Mouse (Mus musculus) cerebellum, postnatal 4 days (tissue): ENCODE measurements around the gene Rnf167.
A peak's percentile ranks its signal among the peaks of the same experiment; 100 is the strongest.

Source experiments
- DNase-seq, 2 experiments: peaks; one replicate each; pipeline ENCODE4 v3.0.0; 2022; ENCODE audit warnings: low spot score in 2 of 2, mixed read lengths in 1 of 2

Rnf167 gene

DNA sequence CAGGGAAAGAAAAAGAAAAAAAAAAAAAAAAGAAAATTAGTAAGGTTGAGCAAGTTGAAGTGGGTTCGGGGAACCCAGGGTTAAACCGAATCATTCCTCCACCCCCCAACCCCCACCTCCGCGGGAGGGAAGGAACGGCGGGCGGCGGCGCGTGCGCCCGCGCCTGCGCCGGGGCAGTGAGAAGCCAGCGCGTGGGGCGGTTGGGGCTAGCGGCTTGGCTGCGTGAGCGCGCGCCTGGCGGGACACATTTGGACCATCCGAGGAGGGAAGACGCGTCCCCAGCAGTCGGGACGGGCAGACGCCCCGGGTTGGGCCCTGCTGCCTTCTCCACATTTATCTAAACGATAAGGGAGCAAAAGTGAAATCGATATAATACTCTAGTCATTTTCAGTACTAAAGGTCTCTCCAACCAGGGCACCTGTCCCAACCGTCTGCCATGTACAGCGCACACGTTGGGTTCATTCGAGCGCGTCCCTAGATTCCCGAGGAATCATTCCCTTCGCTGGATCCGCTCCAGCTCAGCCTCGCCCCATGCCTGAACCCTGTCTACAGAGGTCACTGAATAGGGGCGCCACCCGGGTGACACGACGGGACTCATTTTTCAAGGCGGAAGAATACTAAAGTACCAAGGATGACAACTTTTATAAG, 8.0 kb downstream of the Rnf167 start:
- DNase-seq: peak in 1 of 2 experiments; percentile 80

- peak in 1 of 2 experiments; percentile 37 for DNase-seq
These were observed 8.8 kb downstream of the Rnf167 start for GRCm38 (mm10) chr11:70655571-70656455.

GRCm38 (mm10) chr11:70656456-70656927, 9.5 kb downstream of the Rnf167 start:
- DNase-seq: no peak

DNA sequence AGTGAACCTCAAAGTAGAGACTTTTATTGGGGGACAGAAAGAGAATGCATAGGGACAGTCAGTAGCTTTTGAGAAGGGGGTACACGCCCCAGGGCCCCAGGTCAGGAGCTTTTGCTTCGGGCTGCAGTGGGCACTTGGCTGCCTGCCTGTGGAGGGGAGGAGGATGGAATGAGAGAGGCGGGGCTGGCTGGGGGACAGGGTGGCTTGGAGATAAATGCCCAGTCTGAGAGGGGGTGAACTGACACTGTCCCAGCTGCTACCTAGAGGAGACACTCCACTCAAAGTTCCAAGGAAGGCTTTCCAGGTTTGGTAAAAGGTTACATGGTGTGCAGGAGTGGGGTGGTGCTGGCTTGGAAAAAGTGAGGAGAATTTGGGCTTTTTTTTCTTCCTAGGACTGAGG, 9.9 kb downstream of the Rnf167 start, which contains the start of gene Eno3:
TSS of gene Eno3 (plus strand) at position 239 of the 400 bp plus-strand sequence.
- DNase-seq: no peak

- DNase-seq: no peak
These were observed 10.5 kb downstream of the Rnf167 start for GRCm38 (mm10) chr11:70657573-70657972.

DNA sequence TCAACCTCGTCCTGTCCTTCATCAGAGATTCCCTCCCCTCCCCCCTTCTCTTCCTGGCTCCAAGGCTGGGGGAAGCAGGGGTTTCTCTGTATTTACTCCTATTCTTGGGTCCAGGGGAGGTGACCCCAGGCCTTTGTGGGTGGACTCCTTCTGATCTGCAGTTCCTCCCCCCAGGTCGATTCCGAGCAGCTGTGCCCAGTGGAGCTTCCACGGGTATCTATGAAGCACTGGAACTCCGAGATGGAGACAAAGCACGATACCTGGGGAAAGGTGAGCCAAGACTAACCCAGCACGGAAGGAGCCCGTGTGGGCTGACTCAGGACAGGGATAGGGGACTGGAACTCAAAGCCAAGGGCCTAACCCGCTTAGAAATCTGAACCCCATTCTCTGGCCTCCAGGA, 11.0 kb downstream of the Rnf167 start:
- no peak for DNase-seq

GRCm38 (mm10) chr11:70658521-70658920, 11.5 kb downstream of the Rnf167 start:
- DNase-seq: no peak

- no peak for DNase-seq
These were observed 11.9 kb downstream of the Rnf167 start for GRCm38 (mm10) chr11:70658942-70659341.

GRCm38 (mm10) chr11:70660571-70660970, 13.5 kb downstream of the Rnf167 start:
- no peak for DNase-seq

DNA sequence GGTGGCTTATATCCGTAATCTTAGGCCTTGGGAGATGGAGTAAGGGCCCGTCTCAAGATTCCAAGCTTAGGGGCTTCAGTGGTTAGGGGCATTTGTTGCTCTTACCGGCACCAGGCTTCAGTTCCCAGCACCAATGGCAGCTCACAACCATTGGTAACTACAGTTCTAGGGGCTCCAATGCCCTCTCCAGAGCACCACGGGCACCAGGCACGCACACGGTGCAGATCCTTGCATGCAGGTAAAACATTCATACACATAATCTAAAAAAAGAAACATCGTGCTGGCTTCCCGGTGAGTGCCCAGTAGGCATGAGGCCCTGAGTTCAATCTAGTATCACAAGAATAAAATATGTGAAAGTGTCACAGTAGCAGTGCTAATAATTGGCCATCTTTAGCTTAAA, 16.1 kb downstream of the Rnf167 start:
- no peak for DNase-seq

DNA sequence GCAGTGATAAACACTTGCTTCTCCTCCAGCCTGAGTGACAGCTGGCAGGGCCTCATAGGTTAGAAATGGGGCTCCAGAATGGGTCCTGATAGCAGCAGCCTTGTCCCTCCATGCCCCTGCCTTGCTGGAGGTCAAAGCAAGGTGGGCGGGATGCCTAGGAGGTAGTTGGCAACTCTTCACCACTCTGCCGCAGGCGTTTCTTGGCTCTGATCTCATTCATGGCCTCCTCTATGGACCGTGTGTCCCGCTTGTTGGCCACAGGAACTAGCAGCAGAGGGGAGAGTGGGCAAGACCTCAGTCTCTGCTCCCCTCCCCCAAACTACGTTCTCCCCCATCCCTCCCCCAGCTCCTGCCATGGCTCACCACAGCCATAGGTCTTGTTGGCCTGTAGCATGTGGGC, 16.9 kb downstream of the Rnf167 start:
- no peak for DNase-seq

DNA sequence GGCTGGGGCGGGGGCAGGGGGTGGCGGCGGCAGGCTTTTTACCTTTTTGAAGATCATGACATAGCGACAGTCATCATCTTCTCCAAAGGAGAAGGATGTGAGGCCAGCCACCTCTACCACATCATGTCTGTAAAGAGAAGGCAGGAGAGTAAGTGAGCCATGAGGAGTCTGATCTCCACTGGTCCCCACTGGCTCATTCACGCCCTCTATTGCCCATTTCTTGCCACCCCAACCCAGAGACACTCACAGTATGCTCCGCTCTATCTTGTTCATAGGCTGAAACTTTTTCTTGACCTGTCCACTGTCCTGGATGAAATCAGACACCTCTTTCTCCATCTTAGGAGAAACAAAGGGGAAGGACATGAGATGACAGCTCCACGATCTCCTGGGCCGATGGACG, 17.7 kb downstream of the Rnf167 start:
- DNase-seq: no peak

- no peak for DNase-seq
These were observed 19.7 kb downstream of the Rnf167 start for GRCm38 (mm10) chr11:70666687-70667086.

DNA sequence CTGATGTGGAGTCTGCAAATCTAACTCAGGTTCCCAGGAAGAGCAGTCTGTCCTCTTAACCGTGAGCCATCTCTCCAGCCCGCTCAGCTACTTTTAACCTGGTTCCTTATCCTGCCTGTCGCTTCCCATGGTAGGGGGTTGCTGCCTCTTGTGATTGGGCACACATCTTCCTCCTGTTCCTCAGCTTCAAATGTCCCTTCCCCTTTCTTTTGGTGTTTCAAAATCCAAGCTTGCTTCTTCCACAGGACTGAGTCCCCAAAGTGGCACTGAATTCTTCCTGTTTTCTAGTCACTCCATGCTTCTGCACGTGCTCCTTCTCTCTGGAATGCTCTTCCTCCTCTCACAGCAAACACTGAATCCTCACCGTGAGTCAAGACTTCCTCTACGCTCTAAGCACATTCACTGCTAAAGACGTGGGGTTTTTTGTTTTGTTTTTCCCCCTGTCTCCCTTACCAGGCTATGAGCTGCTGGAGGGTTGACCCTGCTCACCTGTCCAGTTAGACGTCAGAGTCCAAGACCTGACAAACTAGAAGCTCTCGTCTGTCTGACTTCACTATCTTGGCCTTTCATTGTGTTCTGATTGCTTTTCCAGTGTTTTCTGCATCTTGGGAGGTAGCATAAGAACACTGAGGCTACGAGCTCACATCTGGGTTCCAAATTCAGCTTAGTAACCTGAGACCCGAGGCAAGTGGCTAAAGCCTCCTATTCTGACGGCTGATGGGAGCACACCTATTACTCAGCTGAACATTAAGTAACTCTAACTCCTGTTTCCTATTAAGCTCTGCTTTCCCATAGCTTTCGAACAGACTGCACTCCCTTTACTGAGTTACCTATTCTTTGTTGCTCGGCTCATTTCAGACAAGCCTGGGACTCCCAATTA, 20.5 kb downstream of the Rnf167 start:
- no peak for DNase-seq

DNA sequence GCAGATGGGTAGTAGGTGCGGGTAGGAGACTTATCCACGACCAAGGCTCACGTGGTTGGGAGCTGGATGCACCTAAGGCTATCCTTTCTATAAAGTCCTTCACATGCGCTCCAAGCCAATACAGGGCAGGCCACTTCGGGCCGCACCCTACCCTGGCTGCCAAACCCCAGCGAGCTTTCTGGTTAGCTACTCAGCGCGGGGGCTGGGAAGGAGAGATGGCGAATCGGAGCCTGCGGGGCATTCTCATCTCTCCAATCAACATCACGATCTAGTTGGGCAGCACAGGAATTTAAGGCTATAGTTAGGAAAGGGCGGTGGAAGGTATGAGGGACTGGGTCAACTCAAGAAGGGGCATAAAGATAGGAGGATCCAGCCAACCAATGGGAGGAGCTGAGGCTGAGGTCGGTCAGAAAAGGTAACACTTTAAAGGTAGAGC, 21.3 kb downstream of the Rnf167 start:
- DNase-seq: peak in 1 of 2 experiments; percentile 60

DNA sequence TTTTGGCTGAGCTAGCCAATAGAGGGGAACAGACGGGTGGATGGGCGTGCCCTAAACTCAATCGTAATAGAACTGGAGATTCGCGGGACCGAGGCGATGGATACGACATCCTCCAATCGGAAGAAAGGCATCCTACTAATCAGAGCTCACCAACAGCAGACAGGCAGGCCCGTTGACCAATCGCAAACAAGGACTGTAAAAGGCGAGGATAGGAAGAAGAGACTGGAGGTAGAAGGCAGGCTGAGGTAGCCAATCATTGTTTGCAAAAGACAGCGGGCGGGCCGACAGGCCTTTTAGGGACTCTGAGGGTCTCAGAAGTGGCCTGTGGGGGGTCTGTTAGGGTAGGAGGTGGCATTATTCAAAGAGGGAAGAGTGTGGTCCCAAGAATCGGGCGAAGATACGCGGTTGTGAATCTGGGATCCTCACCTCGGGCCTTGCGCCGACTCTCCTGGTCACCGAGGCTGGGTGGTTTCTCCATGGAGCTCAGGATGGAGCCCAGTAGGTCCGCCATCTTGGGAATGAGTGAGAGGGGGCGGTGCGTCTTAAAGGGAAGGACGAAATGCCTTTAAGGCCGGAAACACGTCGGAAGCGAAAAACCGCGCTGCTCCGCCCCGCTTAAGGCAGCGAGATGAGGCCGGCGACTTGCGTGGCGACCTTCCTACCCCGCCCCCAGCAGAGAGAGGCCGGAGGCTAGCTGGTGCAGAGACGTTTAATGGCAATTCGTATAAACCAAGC, 21.9 kb downstream of the Rnf167 start, which contains the start of gene Spag7:
TSS of gene Spag7 (minus strand) at position 646 of the 735 bp plus-strand sequence.
- peak; percentile 85 to 93 for DNase-seq

- DNase-seq: peak in 1 of 2 experiments; percentile 80
These were observed 22.7 kb downstream of the Rnf167 start for GRCm38 (mm10) chr11:70669582-70670345.

GRCm38 (mm10) chr11:70670483-70670882, 23.4 kb downstream of the Rnf167 start:
- no peak for DNase-seq

DNA sequence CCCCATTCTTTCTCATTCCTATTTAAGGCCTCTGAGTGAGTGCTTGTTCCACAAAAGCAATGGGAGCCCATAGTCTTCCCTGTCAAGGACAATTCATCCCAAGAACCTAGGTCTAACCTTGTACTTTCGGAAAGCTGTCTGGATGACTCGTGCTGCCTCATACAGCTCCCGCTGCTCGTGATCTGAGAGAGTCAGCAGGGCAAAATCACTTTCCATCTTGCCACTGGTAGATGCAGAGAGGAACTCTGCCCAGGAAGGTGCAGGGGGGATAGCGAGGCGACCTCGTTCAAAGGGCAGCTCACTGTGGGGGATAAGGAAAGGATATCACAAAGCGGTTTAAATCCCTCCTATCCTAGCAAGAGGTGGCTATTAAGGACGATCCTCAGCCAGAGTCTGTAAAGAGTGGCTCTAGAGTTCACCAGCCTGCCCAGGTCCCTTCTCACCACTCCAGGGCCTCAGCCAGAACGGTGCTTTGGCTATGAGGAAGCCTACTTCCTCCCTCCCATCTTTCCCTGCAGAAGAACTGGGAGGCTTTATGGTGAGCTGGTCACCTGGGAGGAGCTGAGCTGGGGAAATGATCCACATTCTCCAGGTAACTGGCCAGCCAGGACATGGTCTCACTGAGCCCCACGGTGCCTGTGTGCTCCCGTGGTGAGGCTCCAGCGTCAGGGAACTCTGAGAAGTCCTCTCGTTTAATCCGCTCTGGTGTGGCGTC, 24.5 kb downstream of the Rnf167 start:
- DNase-seq: no peak
